Mouse (Mus musculus) CH12.LX (cell line): ENCODE measurements around the gene U90926.

Experiments
- EP300 ChIP-seq: IDR thresholded peaks from 2 replicates; pipeline ENCODE4 v1.6.1; 2011; ENCODE audit warnings: low read length, improper control_type of control experiment
- POLR2A ChIP-seq: IDR thresholded peaks from 2 replicates; pipeline ENCODE4 v1.6.1; 2011; ENCODE audit warnings: low read depth, mild to moderate bottlenecking, improper control_type of control experiment, low read length
- ZC3H11A ChIP-seq: IDR thresholded peaks from 2 replicates; pipeline ENCODE4 v1.6.1; 2012; ENCODE audit warnings: low read depth, mild to moderate bottlenecking, inconsistent platforms, low read length, improper control_type of control experiment

DNA sequence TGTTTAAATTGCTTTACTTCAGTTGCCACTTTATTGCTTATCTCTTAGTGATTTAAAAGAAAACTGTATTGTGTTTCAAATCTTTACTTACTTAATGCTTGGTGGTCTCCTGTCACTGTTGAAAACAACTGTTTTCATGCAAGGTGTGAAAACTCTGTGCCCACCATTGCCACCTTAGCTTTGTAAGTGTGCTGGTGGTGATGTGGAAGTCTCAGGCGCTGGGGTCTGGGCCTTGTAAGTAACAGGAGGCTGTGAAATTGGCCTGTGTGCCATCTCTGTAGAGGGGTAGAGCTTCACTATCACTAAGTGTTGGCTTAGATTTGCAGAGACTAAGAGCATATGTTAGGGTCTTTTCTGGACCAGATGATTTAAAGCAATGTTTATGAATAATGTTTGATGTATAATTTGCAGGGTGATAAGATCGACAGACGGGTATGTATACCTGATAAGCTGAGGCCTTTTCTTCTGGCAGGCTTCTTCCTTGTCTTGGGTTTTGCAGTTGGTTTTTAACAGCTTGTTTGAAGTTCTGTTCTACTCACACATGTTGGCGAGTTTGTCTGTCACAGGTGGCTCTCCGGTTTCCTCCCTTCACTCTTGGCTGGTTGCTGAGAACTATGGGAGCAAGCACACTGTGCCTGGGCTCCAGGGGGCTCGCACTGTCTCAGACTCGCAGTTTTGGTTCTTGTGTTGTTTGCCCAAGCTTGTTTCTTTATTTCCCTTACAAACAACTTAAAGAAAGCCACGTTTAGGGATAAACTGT lies 32.0 kb downstream of the U90926 start:
- TF ChIP-seq EP300 (no peak), POLR2A (no peak), ZC3H11A (no peak)
